Mouse (Mus musculus) heart, postnatal 0 days (tissue): ENCODE results near the gene Kifc1.

ENCODE experiments used
- CTCF ChIP-seq: IDR thresholded peaks from 2 replicates; pipeline ENCODE4 v1.5.1; 2016; ENCODE audit warnings: antibody characterized with exemption, control low read depth, low read depth
- EP300 ChIP-seq: IDR thresholded peaks from 2 replicates; pipeline ENCODE4 v1.6.1; 2016; ENCODE audit warnings: antibody characterized with exemption, low read depth

- no peak for TF ChIP-seq EP300
- no peak for TF ChIP-seq CTCF
Measured at GRCm38 (mm10) chr17:33900989-33901314, 10.5 kb upstream of the Kifc1 start.
